Comparison of ENCODE assay signal across 8 mouse cellular contexts in genomic region chr5:9725601-9726268, GRCm38 (mm10). TPM values are rescaled to one million over a fixed set of nuclear protein-coding genes. Genes with fewer than 3 reads are reported as not detected.
DNase-seq lines count a peak whose midpoint lies in the region; ATAC-seq and TF ChIP-seq lines count a peak whose summit lies in the region.
"Had no signal": no experiment of that assay in that cellular context is flagged by ENCODE, and none has a peak within 500 bp of the region (broad histone marks: within the 10 kb centered on the region; RNA-seq: fewer than 3 reads in every experiment).

No protein-coding gene starts in this region.

- H3K4me1 ChIP-seq in embryonic facial prominence, embryonic 14.5 days (ENCODE audit: control insufficient read depth, insufficient read depth, low read length) = no peaks in the 10 kb centered on the region
- H3K4me1 ChIP-seq in hindbrain, embryonic 15.5 days (replicated peaks) = peaks cover 12% of the 10 kb centered on the region; the same call in 1 of the 2 replicates
- H3K4me1 ChIP-seq in olfactory bulb, adult 2 months (ENCODE audit: control insufficient read depth, insufficient read depth, low read length) = peaks cover 11% of the 10 kb centered on the region

- no peaks in the 10 kb centered on the region for H3K36me3 ChIP-seq in embryonic facial prominence, embryonic 14.5 days (ENCODE audit: control insufficient read depth, insufficient read depth, low read length)
- H3K36me3 ChIP-seq in hindbrain, embryonic 15.5 days = no peaks in the 10 kb centered on the region

- peak; percentile 76; the same call in 1 of the 2 replicates for ATAC-seq in embryonic facial prominence, embryonic 14.5 days (ENCODE audit: low read depth)
- ATAC-seq in hindbrain, embryonic 15.5 days (ENCODE audit: low FRiP score, low read depth) = peak; percentile 91

- peak overlapping the region; percentile 39 for H3K4me3 ChIP-seq in embryonic facial prominence, embryonic 14.5 days (ENCODE audit: low read depth, low read length)
- H3K4me3 ChIP-seq in hindbrain, embryonic 15.5 days = peak overlapping the region; percentile 75
- peak overlapping the region; percentile 64 for H3K4me3 ChIP-seq in olfactory bulb, adult 2 months (ENCODE audit: insufficient read depth, low read depth, low read length)

- peaks cover 23% of the 10 kb centered on the region for H3K27me3 ChIP-seq in embryonic facial prominence, embryonic 14.5 days (replicated peaks; ENCODE audit: control insufficient read depth, insufficient read depth, low read length)
- no peaks in the 10 kb centered on the region for H3K27me3 ChIP-seq in hindbrain, embryonic 15.5 days

- TF ChIP-seq POLR2A in olfactory bulb, adult 2 months (IDR thresholded peaks at IDR 0.05; ENCODE audit: insufficient read depth, low read depth, low read length) = no peak

- no peak for TF ChIP-seq CTCF in olfactory bulb, adult 2 months (IDR thresholded peaks at IDR 0.05; ENCODE audit: insufficient read depth, low read depth, low read length)

- peak overlapping the region; percentile 75 for H3K4me2 ChIP-seq in embryonic facial prominence, embryonic 14.5 days (ENCODE audit: low read depth, low read length)
- peak overlapping the region; percentile 94 for H3K4me2 ChIP-seq in hindbrain, embryonic 15.5 days

- H3K27ac ChIP-seq in embryonic facial prominence, embryonic 14.5 days (replicated peaks; ENCODE audit: low read depth, low read length) = no peak overlapping the region
- H3K27ac ChIP-seq in hindbrain, embryonic 15.5 days (replicated peaks) = peak overlapping the region; percentile 88
- H3K27ac ChIP-seq in olfactory bulb, adult 2 months (ENCODE audit: insufficient read depth, low read depth, low read length) = no peak overlapping the region

- peak; percentile 65 for DNase-seq in Muller cell, postnatal 12 days (ENCODE audit: inconsistent ontology term)
- peak; percentile 2 for DNase-seq in adrenal gland, postnatal 25 days
- DNase-seq in embryonic facial prominence, embryonic 14.5 days (ENCODE audit: low spot score) = peak; percentile 86
- peak; percentile 82 to 96 for DNase-seq in left cerebral cortex, postnatal 25 days (ENCODE audit: low spot score in 2 of 2)
- DNase-seq in gastrocnemius, postnatal 25 days = no peak

- intact Hi-C loops in left cerebral cortex, postnatal 25 days (cut with DNase I) = loop anchor here (5.0 kb wide), 1 partner anchor 63 kb away; no protein-coding TSS in a partner anchor

- WGBS in embryonic facial prominence, embryonic 14.5 days = under 1% methylated on average over 22 of the region's 22 CpGs
- WGBS in hindbrain, embryonic 15.5 days = under 1% methylated on average over 22 of the region's 22 CpGs
- under 1% methylated on average over 22 of the region's 22 CpGs for WGBS in olfactory bulb, adult 2 months

- H3K9ac ChIP-seq in embryonic facial prominence, embryonic 14.5 days (ENCODE audit: low read depth, low read length) = 0 out of 2 replicates have a peak overlapping the region, but pooled peaks have one; percentile 5
- H3K9ac ChIP-seq in hindbrain, embryonic 15.5 days = peak overlapping the region; percentile 85

- H3K9me3 ChIP-seq in embryonic facial prominence, embryonic 14.5 days (ENCODE audit: control insufficient read depth, low read length) = no peaks in the 10 kb centered on the region
- no peaks in the 10 kb centered on the region for H3K9me3 ChIP-seq in hindbrain, embryonic 15.5 days

RNA-seq across cellular contexts. Expression of gene Grm3, which starts 0.8 kb away (rescaled TPM):
- total RNA-seq in adrenal gland, postnatal 25 days (2021) = 0.12 TPM in 1 of 2 replicates, not detected in the other
- 1.1 and 1.3 TPM in 2 replicates for polyA plus RNA-seq in embryonic facial prominence, embryonic 14.5 days (2014; fragmentation: Nextera tagmentation; extraction: Ambion mirVana)
- polyA plus RNA-seq in hindbrain, embryonic 15.5 days (2015; fragmentation: Nextera tagmentation; extraction: Ambion mirVana) = 64.2 and 68.2 TPM in 2 replicates
- 100 to 1,000 TPM; 131 to 135 TPM for total RNA-seq in left cerebral cortex, postnatal 25 days (2021)
- not detected in 2 replicates for polyA plus RNA-seq in olfactory bulb, adult 2 months (2012; ENCODE audit: insufficient read depth, insufficient read length, low replicate concordance, missing spikeins)
- total RNA-seq in gastrocnemius, postnatal 25 days (2021) = not detected
- polyA plus RNA-seq: gonadal fat pad, adult 2 months had no signal

Comparison
In these comparisons a context has a peak if more than half of its experiments do, and no peak if none do; other contexts are left out.
1. RNA of gene Grm3, which starts 0.8 kb away (total RNA-seq): 131 to 135 TPM in left cerebral cortex, postnatal 25 days; 0.12 TPM in adrenal gland, postnatal 25 days and not detected in gastrocnemius, postnatal 25 days; every median in the first group is over 100 times any median in the second.
2. Peak in every context shown above with its lines, with median percentiles within 50 percentile points of each other: H3K4me3 ChIP-seq.